Mouse (Mus musculus): Measurements from ENCODE around the gene Hemk1.

Hemk1 gene

GRCm38 (mm10) chr9:107343146-107343943, 5.2 kb upstream of the Hemk1 start:
- DNase-seq (ENCODE audit: low spot score in 2 of 2) = no peak

GRCm38 (mm10) chr9:107342201-107342709, 4.1 kb upstream of the Hemk1 start:
- no peak for DNase-seq (ENCODE audit: low spot score in 2 of 2)

DNA sequence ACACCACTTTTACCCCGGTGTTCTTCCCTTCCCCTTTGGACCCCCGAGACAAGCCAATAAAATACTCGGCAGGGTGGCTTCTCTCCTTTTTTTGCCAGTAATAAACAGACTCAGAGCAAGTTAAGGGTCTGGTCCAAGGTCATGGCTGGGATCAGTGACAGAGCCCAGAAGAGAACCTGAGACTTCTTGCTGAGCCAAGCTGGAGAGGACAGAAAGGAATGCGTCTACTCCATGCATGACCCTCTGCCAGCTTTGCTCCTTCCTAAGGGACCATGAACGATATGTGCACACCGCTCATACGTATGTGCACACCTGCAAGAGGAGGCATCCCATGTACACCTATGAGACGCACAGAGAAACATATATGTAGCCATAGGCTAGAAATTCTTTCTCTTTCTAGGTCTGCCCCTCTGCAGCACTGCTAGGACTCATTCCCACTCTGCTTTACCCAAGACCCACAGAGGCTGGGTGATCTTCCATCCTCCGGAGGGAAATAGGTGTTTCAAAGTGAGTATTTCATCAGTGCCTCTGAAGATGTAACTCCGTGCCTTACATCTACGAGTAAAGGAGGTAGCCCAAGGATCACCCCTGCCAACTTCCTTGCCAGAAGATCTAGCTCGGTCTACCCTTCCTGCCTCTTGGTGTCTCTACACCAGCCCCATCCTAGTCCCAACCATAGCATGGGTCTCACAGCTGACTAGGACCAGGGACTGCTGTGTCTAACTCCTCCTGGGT, 2.9 kb upstream of the Hemk1 start:
- no peak for DNase-seq (ENCODE audit: low spot score in 2 of 2)

DNA sequence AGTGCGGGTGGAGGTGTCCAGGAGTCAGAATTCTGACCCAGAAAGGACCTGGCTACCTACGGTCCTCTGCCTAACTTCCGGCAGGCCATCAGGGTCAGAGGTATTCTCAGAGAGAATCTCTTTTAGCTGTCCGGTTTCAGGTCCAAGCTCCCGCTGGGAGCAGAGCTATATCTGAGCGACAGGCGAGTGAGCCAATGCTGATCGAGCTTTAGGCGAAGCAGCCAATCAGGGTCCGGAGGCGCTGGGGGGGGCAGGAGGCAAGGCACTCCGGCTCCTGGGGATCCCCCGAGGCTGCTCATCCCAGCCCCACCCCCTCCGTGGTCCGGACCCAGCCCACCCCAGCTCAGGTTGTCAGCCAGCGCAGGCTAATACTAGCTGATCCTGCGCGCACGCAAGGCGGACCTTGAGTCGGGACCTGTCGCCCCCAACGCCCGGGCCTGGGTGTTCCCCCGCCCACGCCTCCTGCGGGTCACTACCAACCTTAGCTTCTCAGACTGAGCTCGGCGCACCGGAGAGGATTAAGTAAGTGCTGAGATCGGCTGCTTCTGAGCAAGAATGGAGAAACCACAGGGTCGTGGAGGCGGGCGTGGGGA, 2.2 kb upstream of the Hemk1 start, which contains the start of gene 6430571L13Rik:
6430571L13Rik (plus strand) TSS at position 336 of the 593 bp plus-strand sequence.
- DNase-seq (ENCODE audit: low spot score in 2 of 2) = peak; percentile 85 to 89

DNA sequence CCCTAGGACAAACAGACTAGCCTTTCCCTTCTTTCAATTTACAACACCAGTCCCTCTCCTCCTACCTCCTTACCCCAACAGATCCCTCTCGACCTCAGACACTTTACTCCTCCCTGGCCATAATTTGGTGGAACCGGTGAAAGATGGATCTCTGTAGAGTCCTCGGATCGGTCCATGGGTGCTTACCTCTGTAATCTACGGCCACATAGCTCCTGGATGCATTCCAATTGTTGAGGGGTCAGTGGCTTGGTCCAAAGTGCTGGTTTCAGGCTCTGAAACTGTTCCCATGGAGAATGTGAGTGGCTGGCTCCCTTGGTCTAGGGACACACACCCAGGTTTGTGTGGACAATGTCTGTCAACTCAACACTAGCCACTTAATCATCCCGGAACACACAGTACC, 1.8 kb downstream of the Hemk1 start:
- DNase-seq (ENCODE audit: low spot score in 2 of 2) = no peak

DNA sequence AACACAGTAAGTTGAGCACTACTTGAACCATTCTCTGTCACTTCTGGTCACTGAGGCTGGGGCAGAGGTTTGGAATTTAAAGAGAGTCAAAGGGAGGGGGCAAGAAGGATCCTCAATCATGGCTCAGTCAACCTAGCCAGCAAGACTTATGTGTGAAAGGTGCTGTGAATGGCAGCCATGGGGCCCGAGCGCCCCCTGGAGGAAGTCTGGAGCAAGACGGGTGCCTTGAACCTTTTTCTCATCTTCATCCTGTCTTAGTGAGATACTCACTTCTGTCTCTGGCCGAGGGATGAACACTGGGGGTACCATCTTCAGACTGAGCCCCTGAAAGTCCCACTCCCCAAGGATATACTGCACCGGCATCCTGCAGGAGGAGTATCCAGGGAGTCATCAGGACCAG, 2.2 kb downstream of the Hemk1 start:
- DNase-seq (ENCODE audit: low spot score in 2 of 2) = peak; percentile 42 to 54

- no peak for DNase-seq (ENCODE audit: low spot score in 2 of 2)
Measured at GRCm38 (mm10) chr9:107335046-107335445, 3.1 kb downstream of the Hemk1 start.

GRCm38 (mm10) chr9:107334356-107334755, 3.8 kb downstream of the Hemk1 start:
- DNase-seq (ENCODE audit: low spot score in 2 of 2) = no peak

DNA sequence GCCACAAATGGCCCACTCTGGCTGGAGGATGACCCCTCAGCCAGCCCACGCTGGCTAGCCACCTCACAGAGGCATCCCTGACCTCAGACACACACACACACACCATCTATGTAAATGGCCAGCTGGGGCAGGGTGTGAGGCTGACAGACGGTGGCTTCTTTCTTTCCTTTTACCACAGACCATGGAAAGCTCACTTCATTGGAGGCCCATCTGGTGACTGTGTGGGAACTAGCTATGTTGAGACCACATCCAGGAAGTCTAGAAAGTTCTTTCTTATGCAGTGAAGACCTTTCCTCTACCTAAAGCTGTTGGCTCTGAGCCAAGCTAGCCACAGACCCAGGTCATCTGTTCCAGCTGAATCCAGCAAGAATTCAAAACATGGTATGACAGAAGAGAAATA, 4.5 kb downstream of the Hemk1 start:
- no peak for DNase-seq (ENCODE audit: low spot score in 2 of 2)

DNA sequence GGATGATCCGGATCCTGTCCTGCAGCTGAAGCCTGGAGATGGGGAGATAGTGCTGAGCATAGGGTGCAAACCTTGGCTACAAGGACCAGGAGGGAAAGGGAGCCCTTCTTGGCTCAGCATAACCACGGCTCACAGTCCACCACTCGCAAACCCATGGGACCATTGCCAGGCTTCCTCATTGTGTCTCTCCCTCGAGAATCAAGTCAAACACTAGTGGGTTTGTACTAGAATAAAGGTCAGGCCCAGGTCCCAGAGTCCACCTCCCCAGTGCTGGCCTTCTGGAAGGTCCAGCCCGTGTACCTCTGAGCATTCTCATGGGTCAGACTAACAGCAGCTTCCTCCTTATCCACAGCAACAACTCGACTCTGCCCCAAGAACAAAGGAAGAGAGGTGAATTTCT, 7.4 kb downstream of the Hemk1 start:
- no peak for DNase-seq (ENCODE audit: low spot score in 2 of 2)

- no peak for DNase-seq (ENCODE audit: low spot score in 2 of 2)
Measured at GRCm38 (mm10) chr9:107327879-107328620, 10.1 kb downstream of the Hemk1 start.

DNA sequence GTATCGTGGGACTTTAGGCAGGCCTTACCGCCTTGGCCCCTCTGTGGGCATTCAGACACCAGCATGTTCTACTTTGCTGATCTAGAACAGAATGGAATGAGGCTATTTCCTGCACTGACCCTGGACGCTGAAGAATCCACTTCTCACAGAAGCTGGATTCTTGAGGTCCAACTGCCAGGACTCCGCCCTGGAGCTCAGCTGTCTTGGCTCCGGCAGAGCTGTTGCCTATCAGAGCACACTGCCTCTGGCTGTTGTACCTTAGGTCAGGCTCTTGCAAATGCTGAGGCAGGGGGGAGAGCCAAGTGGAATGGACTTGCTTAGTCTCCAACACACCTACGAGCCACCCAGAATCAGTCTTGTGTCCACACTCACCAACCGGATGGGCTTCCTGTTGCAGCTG, 12.2 kb downstream of the Hemk1 start:
- no peak for DNase-seq (ENCODE audit: low spot score in 2 of 2)

DNA sequence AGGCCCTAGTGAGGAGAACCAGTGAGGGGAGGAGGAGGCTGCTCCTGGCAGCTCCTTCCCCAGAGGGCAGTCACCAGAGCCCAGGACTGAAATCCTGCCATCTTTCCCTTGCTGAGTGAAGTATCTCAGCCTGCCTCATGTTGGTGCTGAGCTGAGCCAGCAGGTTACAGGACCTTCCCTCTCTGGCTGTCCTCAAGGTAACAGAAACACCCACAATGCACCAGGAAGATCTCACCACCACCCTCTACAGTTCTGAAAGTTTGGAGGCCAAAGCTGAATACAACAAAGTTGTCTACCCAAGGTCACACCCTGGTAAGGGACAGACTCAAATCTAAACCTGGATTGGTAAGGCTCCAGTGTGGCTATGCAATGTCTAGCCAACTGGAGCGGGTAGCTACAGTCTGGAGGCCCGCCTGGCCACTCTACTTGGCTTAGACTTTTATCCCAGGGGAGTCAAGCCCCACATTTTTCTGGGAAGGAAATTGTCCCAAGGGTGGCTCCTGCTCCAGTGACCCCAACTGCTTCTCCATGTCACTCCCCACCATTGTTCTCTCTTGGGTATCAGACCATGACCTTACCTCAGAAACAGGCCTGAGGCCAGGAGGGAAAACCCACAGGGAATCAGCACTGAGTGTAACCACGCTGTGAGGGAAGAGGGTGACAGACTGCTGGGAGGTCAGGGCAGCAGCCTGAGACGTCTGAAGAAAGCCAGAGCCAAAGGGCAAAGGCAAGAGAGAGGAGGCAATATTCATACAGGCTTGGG, 13.2 kb downstream of the Hemk1 start:
- DNase-seq (ENCODE audit: low spot score in 2 of 2) = no peak

DNA sequence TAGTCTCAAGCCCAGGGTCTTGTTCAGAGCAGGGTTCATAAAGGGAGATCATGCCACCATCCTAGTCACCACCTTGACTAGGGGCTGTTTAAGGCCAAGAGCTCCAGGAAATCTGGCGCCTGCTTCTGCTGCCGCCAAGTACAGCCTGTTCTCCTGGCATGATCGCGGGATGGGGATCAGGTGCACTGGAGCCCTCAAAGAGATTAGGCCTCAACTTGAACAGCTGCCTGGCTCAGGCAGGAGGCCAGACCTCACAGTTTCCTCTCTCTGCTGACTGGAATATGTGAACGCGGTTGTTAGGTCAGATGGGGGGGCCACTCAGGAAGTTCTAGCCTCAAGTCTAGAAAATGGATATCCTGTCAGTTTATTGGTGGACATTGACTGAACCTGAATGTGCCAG, 14.6 kb downstream of the Hemk1 start:
- no peak for DNase-seq (ENCODE audit: low spot score in 2 of 2)

DNA sequence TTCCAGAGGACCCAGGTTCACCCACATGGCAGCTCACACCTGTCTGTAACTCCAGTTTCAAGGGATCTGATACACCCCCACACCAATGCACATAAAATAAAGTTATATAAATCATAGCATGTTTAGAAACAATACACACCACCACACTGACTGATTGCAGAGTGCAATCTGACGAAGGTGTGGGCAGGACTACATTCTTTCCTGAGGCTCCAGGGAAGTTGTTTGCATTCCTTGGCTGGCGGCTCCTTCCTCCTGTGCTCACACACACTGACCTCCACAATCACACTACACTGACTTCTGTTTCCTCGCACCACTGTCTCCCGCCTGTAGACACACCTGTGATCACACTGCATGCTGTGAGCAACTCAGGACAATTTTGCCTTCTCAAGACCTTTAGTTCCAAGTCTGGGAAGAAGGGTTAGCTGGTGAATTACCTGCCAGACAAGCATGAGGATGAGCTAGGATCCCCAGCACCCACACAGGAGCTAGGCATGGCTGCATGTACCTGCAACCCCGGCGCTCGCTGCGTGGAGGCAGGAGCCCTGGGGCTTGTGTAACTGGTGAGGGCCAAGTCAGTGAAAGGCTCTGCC, 15.6 kb downstream of the Hemk1 start:
- no peak for DNase-seq (ENCODE audit: low spot score in 2 of 2)

DNA sequence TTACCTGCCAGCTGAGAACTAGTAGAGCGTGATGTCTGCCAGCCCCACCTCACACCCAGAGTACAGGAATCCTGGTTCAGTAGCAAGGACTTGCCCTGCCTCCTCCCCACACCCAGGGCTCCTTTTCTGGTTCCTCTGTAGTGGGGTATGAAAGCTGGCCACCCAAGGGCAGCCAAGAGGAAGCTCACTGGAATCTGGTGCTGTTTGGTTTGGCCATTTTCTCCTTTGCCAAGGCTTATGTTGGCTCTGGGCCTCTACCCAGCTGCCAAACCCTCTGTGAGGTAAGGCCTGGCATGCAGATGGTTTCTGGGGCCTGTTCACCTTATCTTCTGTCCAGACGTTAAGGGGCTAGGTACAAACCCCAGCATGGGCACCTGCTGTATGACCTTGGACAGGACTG, 22.4 kb downstream of the Hemk1 start:
- DNase-seq (ENCODE audit: low spot score in 2 of 2) = no peak

DNA sequence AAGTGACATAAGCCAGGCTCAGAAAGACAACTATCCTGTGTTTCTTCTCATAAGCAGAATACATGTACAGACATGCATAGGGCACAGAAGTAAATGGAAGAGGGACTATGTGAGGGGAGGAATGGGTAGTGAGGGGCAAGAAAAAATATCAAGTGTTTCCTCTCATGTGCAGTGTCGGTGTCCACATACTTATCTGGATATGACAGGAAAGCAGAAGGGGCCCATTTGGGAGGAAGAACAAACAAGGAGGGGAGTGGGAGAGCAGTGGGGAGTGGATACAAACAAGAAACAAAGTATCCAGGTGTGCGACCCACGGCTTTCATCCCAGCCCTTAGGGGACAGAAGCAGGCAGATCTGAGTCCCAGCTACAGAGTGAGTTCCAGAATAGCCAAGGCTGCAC, 24.2 kb downstream of the Hemk1 start:
- DNase-seq (ENCODE audit: low spot score in 2 of 2) = no peak

DNA sequence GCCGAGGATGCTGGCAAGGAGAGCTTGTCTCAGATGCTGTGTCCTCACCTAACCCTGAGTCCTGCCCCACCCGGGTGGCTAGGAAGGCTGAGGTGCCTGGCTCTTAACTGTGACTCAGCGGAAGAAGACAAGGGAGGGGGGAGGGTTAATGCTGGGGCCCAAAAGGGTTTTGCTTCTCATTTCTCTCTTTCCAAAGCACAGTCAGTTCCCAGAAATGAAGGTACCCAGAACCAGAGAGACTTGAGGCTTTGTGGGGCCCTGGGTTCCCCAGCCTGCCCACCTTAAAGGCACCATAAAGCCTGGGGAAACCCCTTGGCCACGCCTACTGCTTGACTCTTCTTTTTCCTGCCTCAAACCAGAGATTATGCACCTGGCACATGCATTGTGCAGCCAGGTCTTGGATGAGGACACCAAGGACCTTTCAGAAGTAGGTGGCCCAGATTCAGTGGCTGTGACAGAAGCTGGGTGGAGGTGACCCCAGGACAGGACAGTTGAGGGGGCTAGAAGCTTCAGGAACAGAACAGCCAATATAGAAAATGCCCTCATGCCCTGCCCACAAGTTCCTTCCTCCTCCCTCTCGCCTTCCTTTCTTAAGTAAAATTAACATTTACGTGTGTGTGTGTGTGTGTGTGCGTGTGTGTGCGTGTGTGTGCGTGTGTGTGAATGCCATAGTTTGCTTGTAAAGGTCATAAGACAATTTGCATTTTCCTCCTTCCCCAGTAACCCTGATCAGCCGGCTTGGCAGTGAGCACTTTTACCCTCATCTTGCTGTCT, 25.2 kb downstream of the Hemk1 start:
- no peak for DNase-seq (ENCODE audit: low spot score in 2 of 2)

GRCm38 (mm10) chr9:107309600-107309999, 28.6 kb downstream of the Hemk1 start:
- DNase-seq (ENCODE audit: low spot score in 2 of 2) = no peak

GRCm38 (mm10) chr9:107309171-107309570, 29.0 kb downstream of the Hemk1 start:
- DNase-seq (ENCODE audit: low spot score in 2 of 2) = no peak
